Mouse (Mus musculus) spleen, adult 2 months (tissue): ENCODE data around the gene Inpp1. TPM values are rescaled to one million over a fixed set of nuclear protein-coding genes. Genes with fewer than 3 reads are reported as not detected.

Experiments used
- DNase-seq, 2 experiments: peaks; one replicate each; pipeline versions ENCODE4 v3.0.0 to v3.0.0-alpha.2; 2012 to 2021; ENCODE audit warnings: low spot score in 2 of 2, low read depth in 1 of 2
- H3K27ac ChIP-seq: fragments of 200-500 bp; 2 replicates; pipeline ENCODE4 v1.5.1; 2012; ENCODE audit warnings: low read length, inconsistent platforms; ENCODE audit not compliant: insufficient read depth
- H3K27me3 ChIP-seq: fragments of 200-500 bp; 2 replicates; pipeline ENCODE4 v1.6.1; 2012; ENCODE audit warnings: mild to moderate bottlenecking, moderate library complexity, low read length, inconsistent platforms; ENCODE audit not compliant: control insufficient read depth, insufficient read depth
- H3K36me3 ChIP-seq: fragments of 200-500 bp; 2 replicates; pipeline ENCODE4 v1.6.1; 2012; ENCODE audit warnings: mild to moderate bottlenecking, low read length, inconsistent platforms; ENCODE audit not compliant: control insufficient read depth, insufficient read depth
- H3K4me1 ChIP-seq: fragments of 200-500 bp; 2 replicates; pipeline ENCODE4 v1.6.1; 2011; ENCODE audit warnings: inconsistent platforms; ENCODE audit not compliant: control insufficient read depth, insufficient read depth, insufficient read length
- H3K4me3 ChIP-seq: fragments of 200-500 bp; 2 replicates; pipeline ENCODE4 v1.5.1; 2011; ENCODE audit warnings: mild to moderate bottlenecking, inconsistent platforms; ENCODE audit not compliant: insufficient read depth, insufficient read length; ENCODE audit errors: extremely low read depth
- CTCF ChIP-seq: fragments of 200-500 bp; IDR thresholded peaks from 2 replicates; pipeline ENCODE4 v1.5.1; 2011; ENCODE audit warnings: mild to moderate bottlenecking, inconsistent platforms; ENCODE audit not compliant: insufficient read depth, insufficient read length, insufficient replicate concordance; ENCODE audit errors: extremely low read depth
- POLR2A ChIP-seq: fragments of 200-500 bp; IDR thresholded peaks from 2 replicates; pipeline ENCODE4 v1.6.1; 2011; ENCODE audit warnings: low read depth, low read length, inconsistent platforms
- WGBS: fragments of 180-500 bp; shearing (Covaris S2); methylation state at CpG from one replicate; pipeline ENCODE4 v1.1.7; 2018; 5-methylcytosine and 5-hydroxymethylcytosine counted together
- polyA plus RNA-seq: library from polyadenylated mRNA; depleted of rRNA; stranded (reverse); fragments of >200 nt; gene quantifications from 2 replicates; pipeline ENCODE4 v1.2.3, GENCODE M21; 2012

Gene Inpp1
- polyA plus RNA-seq, 1 experiment = 11.3 TPM

DNA sequence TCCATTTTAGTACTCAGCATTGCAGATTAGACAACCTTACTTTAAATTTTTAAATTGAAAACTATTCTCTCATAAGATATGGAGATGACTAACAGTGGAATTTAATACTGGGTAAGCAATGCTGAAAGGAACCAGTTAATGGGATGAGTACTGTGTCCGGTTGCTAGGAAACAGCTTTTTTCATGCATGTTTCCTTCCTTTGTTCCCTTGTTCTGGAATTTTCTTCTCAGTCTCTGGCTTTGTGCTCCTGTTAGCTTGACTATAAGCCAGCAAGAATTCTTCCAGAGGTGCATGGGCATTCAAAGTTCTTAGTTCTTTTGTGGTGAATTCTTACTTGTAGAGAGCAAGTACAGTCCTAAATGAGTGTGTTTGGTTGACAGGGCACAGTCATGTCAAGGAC, 59.3 kb downstream of the Inpp1 start:
- Histone ChIP-seq H3K4me3 (no peak overlapping the region), H3K27ac (no peak overlapping the region), H3K4me1 (no peaks in the 10 kb centered on the region), H3K36me3 (no peaks in the 10 kb centered on the region), H3K27me3 (no peaks in the 10 kb centered on the region)
- TF ChIP-seq POLR2A = no peak
- no peak for TF ChIP-seq CTCF
- WGBS = 93% methylated on average over 1 of the region's 1 CpGs
- DNase-seq = no peak

GRCm38 (mm10) chr1:52754331-52754730, 63.2 kb downstream of the Inpp1 start:
- no peak overlapping the region for H3K27ac ChIP-seq
- DNase-seq = no peak
- H3K27me3 ChIP-seq = no peaks in the 10 kb centered on the region
- no peak overlapping the region for H3K4me3 ChIP-seq
- TF ChIP-seq POLR2A = no peak
- no peak for TF ChIP-seq CTCF
- WGBS = 93% methylated on average over 1 of the region's 1 CpGs
- no peaks in the 10 kb centered on the region for H3K36me3 ChIP-seq
- H3K4me1 ChIP-seq = no peaks in the 10 kb centered on the region

GRCm38 (mm10) chr1:52753828-52754227, 63.7 kb downstream of the Inpp1 start:
- no peak for TF ChIP-seq POLR2A
- no peak for TF ChIP-seq CTCF
- H3K27me3 ChIP-seq = no peaks in the 10 kb centered on the region
- H3K4me1 ChIP-seq = no peaks in the 10 kb centered on the region
- H3K36me3 ChIP-seq = no peaks in the 10 kb centered on the region
- H3K27ac ChIP-seq = no peak overlapping the region
- no peak for DNase-seq
- no peak overlapping the region for H3K4me3 ChIP-seq
- WGBS = 45% methylated on average over 2 of the region's 2 CpGs

DNA sequence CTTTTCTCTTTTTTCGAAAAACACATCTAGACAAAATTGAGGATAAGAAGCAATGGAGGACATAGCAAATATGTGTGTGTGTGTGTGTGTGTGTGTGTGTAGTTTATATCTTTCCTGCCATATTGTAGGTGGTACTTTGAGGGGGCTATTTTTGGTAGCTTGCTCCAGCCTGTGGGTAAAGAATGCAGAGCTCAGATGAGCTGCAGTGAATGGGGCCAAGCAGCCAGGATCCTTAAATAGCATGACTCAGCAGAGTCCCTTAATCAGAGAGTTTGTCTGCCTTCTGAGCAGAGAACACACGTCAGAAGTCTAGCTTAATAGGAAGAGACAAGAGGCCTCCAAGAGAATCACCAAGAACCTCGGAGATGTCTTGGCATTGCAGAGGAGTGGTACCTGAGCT, 64.8 kb downstream of the Inpp1 start:
- DNase-seq = no peak
- Histone ChIP-seq H3K27me3 (no peaks in the 10 kb centered on the region), H3K4me1 (no peaks in the 10 kb centered on the region), H3K36me3 (no peaks in the 10 kb centered on the region), H3K4me3 (no peak overlapping the region), H3K27ac (no peak overlapping the region)
- TF ChIP-seq POLR2A (no peak), CTCF (no peak)
- 56% methylated on average over 3 of the region's 3 CpGs for WGBS

- no peak for DNase-seq
- Histone ChIP-seq H3K27ac (no peak overlapping the region), H3K4me3 (no peak overlapping the region), H3K27me3 (no peaks in the 10 kb centered on the region), H3K36me3 (no peaks in the 10 kb centered on the region), H3K4me1 (no peaks in the 10 kb centered on the region)
- TF ChIP-seq CTCF (no peak), POLR2A (no peak)
- 83% methylated on average over 1 of the region's 1 CpGs for WGBS
Observed at GRCm38 (mm10) chr1:52751634-52752033, 65.9 kb downstream of the Inpp1 start.

DNA sequence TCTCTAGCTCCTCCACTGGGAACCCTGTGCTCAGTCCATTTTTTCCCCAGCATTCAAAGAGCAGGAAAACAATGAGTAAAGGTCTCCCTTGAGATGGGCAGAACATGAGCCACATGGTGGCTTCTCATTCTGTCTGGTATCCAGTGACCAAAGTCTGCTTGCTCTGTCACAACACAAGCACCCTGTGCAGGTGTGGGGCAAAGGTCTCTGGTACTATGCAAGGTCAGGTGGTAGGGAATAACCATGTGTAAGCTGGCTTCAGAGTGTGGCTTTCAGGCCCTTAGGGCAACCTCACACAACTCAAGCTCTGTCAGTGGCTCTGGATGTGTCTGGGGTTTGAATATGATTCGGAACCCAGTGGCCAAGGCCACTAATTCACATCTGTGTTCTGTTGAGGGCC, 67.5 kb downstream of the Inpp1 start:
- DNase-seq = no peak
- H3K36me3 ChIP-seq = no peaks in the 10 kb centered on the region

DNA sequence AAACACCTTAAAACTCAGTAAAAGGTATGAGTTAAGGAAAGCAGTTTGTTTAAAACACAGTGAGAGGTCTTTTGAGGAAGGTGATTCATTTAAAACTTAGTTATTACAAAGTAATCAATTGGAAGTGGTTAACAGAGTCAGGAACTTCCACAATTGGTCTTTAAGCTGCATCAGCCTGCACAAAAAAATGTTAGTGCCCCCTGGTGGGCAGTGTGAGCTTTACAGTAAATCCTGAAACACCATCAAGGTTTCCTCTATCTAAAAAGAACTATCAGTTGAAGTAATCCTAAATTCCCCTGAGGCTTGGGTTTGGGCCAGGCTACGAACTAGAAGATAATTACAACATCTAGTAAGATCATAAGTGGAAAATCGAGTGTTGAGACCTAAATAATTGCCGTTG, 69.2 kb downstream of the Inpp1 start:
- Histone ChIP-seq H3K27ac (no peak overlapping the region), H3K4me3 (no peak overlapping the region), H3K4me1 (no peaks in the 10 kb centered on the region), H3K36me3 (no peaks in the 10 kb centered on the region), H3K27me3 (no peaks in the 10 kb centered on the region)
- TF ChIP-seq POLR2A (no peak), CTCF (peak; percentile 54; the same call in 1 of the 2 replicates)
- 25% methylated on average over 3 of the region's 3 CpGs for WGBS
- DNase-seq = peak; percentile 42 to 69

More for the DNA sequence above, 67.5 kb downstream of the Inpp1 start:
- TF ChIP-seq CTCF (no peak), POLR2A (no peak)
- WGBS = 88% methylated on average over 1 of the region's 1 CpGs
- H3K4me1 ChIP-seq = no peaks in the 10 kb centered on the region
- H3K27ac ChIP-seq = no peak overlapping the region
- H3K27me3 ChIP-seq = no peaks in the 10 kb centered on the region
- H3K4me3 ChIP-seq = no peak overlapping the region
